Mouse (Mus musculus) liver, embryonic 13.5 days (tissue): ENCODE results near the gene Sytl3. TPM values are rescaled to one million over a fixed set of nuclear protein-coding genes. Genes with fewer than 3 reads are reported as not detected.
"Not testable (repeated sequence)": the region's sequence is repeated elsewhere in the genome, so short reads cannot be mapped to it uniquely, and the experiment has no call there.

ENCODE experiments used
- ATAC-seq: fragments of 200-750 bp; cut with Nextera tagmentation; 2 replicates; pipeline ENCODE4 v1.8.0; 2017; ENCODE audit warnings: low read depth, mild to moderate bottlenecking, moderate number of reproducible peaks, moderate library complexity
- DNase-seq: peaks from one replicate; pipeline ENCODE4 v3.0.0; 2022
- H3K27ac ChIP-seq: fragments of 300-500 bp; sonication (generic); 2 replicates; pipeline ENCODE4 v1.5.1; 2015; ENCODE audit warnings: moderate library complexity, mild to moderate bottlenecking, inconsistent platforms
- H3K27me3 ChIP-seq: fragments of 300-500 bp; sonication (generic); 2 replicates; pipeline ENCODE4 v1.6.1; 2015; ENCODE audit warnings: mild to moderate bottlenecking, inconsistent platforms
- H3K36me3 ChIP-seq: fragments of 300-500 bp; sonication (generic); 2 replicates; pipeline ENCODE4 v1.6.1; 2015; ENCODE audit warnings: mild to moderate bottlenecking, inconsistent platforms
- H3K4me1 ChIP-seq: fragments of 300-500 bp; sonication (generic); replicated peaks from 2 replicates; pipeline ENCODE4 v1.6.1; 2015; ENCODE audit warnings: inconsistent platforms
- H3K4me2 ChIP-seq: fragments of 300-500 bp; sonication (generic); 2 replicates; pipeline ENCODE4 v1.6.1; 2015; ENCODE audit warnings: inconsistent platforms, mild to moderate bottlenecking, moderate library complexity
- H3K4me3 ChIP-seq: fragments of 300-500 bp; sonication (generic); replicated peaks from 2 replicates; pipeline ENCODE4 v1.5.1; 2015; ENCODE audit warnings: mild to moderate bottlenecking, inconsistent platforms
- H3K9ac ChIP-seq: fragments of 300-500 bp; sonication (generic); 2 replicates; pipeline ENCODE4 v1.6.1; 2015; ENCODE audit warnings: mild to moderate bottlenecking, inconsistent platforms
- H3K9me3 ChIP-seq: fragments of 300-500 bp; sonication (generic); replicated peaks from 2 replicates; pipeline ENCODE4 v1.6.1; 2016; ENCODE audit warnings: inconsistent platforms
- WGBS: fragments of 180-500 bp; shearing (Covaris S2); methylation state at CpG from one replicate; pipeline ENCODE4 v1.1.7; 2015; ENCODE audit not compliant: insufficient replicate concordance; 5-methylcytosine and 5-hydroxymethylcytosine counted together
- polyA plus RNA-seq: library from polyadenylated mRNA; unstranded; fragments of >200 nt; fragmentation: Nextera tagmentation; extraction: Ambion mirVana; gene quantifications from 2 replicates; pipeline ENCODE4 v1.2.1, GENCODE M21; 2015

Gene Sytl3
- polyA plus RNA-seq, 1 experiment from 2014 or later, result 0.08 TPM

- H3K27me3 ChIP-seq, H3K4me2 ChIP-seq, ATAC-seq, DNase-seq, H3K4me1 ChIP-seq, H3K9ac ChIP-seq, H3K27ac ChIP-seq, H3K36me3 ChIP-seq, H3K9me3 ChIP-seq, H3K4me3 ChIP-seq: not testable (repeated sequence)
- 81% methylated on average over 3 of the region's 3 CpGs for WGBS
Observed at GRCm38 (mm10) chr17:6647452-6647851, 11.4 kb upstream of the Sytl3 start.

- 82% methylated on average over 7 of the region's 7 CpGs for WGBS
- H3K4me2 ChIP-seq, H3K27me3 ChIP-seq, H3K36me3 ChIP-seq, DNase-seq, H3K4me3 ChIP-seq, H3K27ac ChIP-seq, H3K4me1 ChIP-seq, H3K9me3 ChIP-seq, ATAC-seq, H3K9ac ChIP-seq: not testable (repeated sequence)
Observed at GRCm38 (mm10) chr17:6650904-6651565, 7.9 kb upstream of the Sytl3 start.

GRCm38 (mm10) chr17:6653341-6653946 is 5.4 kb upstream of the Sytl3 start:
- not testable (repeated sequence) for H3K27me3 ChIP-seq, H3K36me3 ChIP-seq, H3K4me2 ChIP-seq, H3K9me3 ChIP-seq, DNase-seq, ATAC-seq, H3K4me3 ChIP-seq, H3K4me1 ChIP-seq, H3K9ac ChIP-seq, H3K27ac ChIP-seq
- 76% methylated on average over 4 of the region's 5 CpGs for WGBS

GRCm38 (mm10) chr17:6655087-6655511 is 3.8 kb upstream of the Sytl3 start:
- under 1% methylated on average over 36 of the region's 36 CpGs for WGBS
- not testable (repeated sequence) for H3K9me3 ChIP-seq, H3K4me1 ChIP-seq, H3K27me3 ChIP-seq, H3K36me3 ChIP-seq
- DNase-seq (peak; percentile 68), ATAC-seq (peak; percentile 67)
- Histone ChIP-seq H3K4me2 (peak overlapping the region; percentile 81), H3K27ac (peak overlapping the region; percentile 39; the same call in 1 of the 2 replicates), H3K9ac (peak overlapping the region; percentile 75), H3K4me3 (peak overlapping the region; percentile 66)

GRCm38 (mm10) chr17:6655567-6656281 is 3.2 kb upstream of the Sytl3 start, which contains the start of gene Dynlt1f:
Gene Dynlt1f (minus strand): TSS chr17:6655900.
- H3K9ac ChIP-seq, result peak within 1 kb of the TSS; percentile 75
- peak within 1 kb of the TSS; percentile 81 for H3K4me2 ChIP-seq
- H3K9me3 ChIP-seq, H3K27me3 ChIP-seq, H3K36me3 ChIP-seq, H3K4me1 ChIP-seq: not testable (repeated sequence)
- WGBS, result 4% methylated on average over 24 of the region's 33 CpGs
- H3K4me3 ChIP-seq, result peak within 1 kb of the TSS; percentile 66
- H3K27ac ChIP-seq, result peak within 1 kb of the TSS; percentile 39; the same call in 1 of the 2 replicates
- peak; percentile 94 for ATAC-seq
- DNase-seq, result peak; percentile 79

GRCm38 (mm10) chr17:6656471-6656870 is 2.4 kb upstream of the Sytl3 start:
- DNase-seq, H3K9ac ChIP-seq, H3K4me1 ChIP-seq, ATAC-seq, H3K27me3 ChIP-seq, H3K9me3 ChIP-seq, H3K36me3 ChIP-seq, H3K4me3 ChIP-seq, H3K27ac ChIP-seq, H3K4me2 ChIP-seq: not testable (repeated sequence)
- 84% methylated on average over 1 of the region's 3 CpGs for WGBS

- ATAC-seq, H3K27ac ChIP-seq, H3K9me3 ChIP-seq, H3K4me3 ChIP-seq, H3K4me2 ChIP-seq, DNase-seq, H3K4me1 ChIP-seq, H3K36me3 ChIP-seq, H3K9ac ChIP-seq, H3K27me3 ChIP-seq: not testable (repeated sequence)
- 47% methylated on average over 6 of the region's 6 CpGs for WGBS
Observed at GRCm38 (mm10) chr17:6660589-6660988, 1.7 kb downstream of the Sytl3 start.

- not testable (repeated sequence) for H3K27ac ChIP-seq, H3K4me3 ChIP-seq, H3K9ac ChIP-seq, H3K4me1 ChIP-seq, H3K9me3 ChIP-seq, ATAC-seq, DNase-seq, H3K36me3 ChIP-seq, H3K27me3 ChIP-seq, H3K4me2 ChIP-seq
- WGBS, result 38% methylated on average over 10 of the region's 11 CpGs
Observed at GRCm38 (mm10) chr17:6661093-6661816, 2.4 kb downstream of the Sytl3 start.

- not testable (repeated sequence) for H3K4me2 ChIP-seq, H3K9me3 ChIP-seq, H3K4me3 ChIP-seq, H3K9ac ChIP-seq, H3K4me1 ChIP-seq, H3K27ac ChIP-seq, ATAC-seq, H3K27me3 ChIP-seq, H3K36me3 ChIP-seq, DNase-seq
- 34% methylated on average over 3 of the region's 3 CpGs for WGBS
Observed at GRCm38 (mm10) chr17:6662840-6663239, 3.9 kb downstream of the Sytl3 start.

GRCm38 (mm10) chr17:6665389-6665788 is 6.5 kb downstream of the Sytl3 start:
- H3K4me2 ChIP-seq, H3K27me3 ChIP-seq, H3K9ac ChIP-seq, H3K36me3 ChIP-seq, H3K9me3 ChIP-seq, DNase-seq, H3K4me3 ChIP-seq, H3K27ac ChIP-seq, ATAC-seq, H3K4me1 ChIP-seq: not testable (repeated sequence)
- WGBS, result 80% methylated on average over 4 of the region's 5 CpGs

GRCm38 (mm10) chr17:6668522-6668921 is 9.6 kb downstream of the Sytl3 start:
- not testable (repeated sequence) for H3K4me3 ChIP-seq, H3K4me2 ChIP-seq, DNase-seq, H3K4me1 ChIP-seq, ATAC-seq, H3K9ac ChIP-seq, H3K36me3 ChIP-seq, H3K9me3 ChIP-seq, H3K27ac ChIP-seq, H3K27me3 ChIP-seq
- WGBS, result no CpG with 5 or more reads among the region's 6 CpGs
